Mouse (Mus musculus) limb, embryonic 14.5 days (tissue): ENCODE results near the gene Tmem14c. TPM values are rescaled to one million over a fixed set of nuclear protein-coding genes. Genes with fewer than 3 reads are reported as not detected.

Experiments used
- ATAC-seq: fragments of 200-750 bp; cut with Nextera tagmentation; 2 replicates; pipeline ENCODE4 v1.8.0; 2017; ENCODE audit warnings: low read depth, moderate number of reproducible peaks, moderate TSS enrichment; ENCODE audit not compliant: low FRiP score
- DNase-seq: peaks from one replicate; pipeline ENCODE4 v3.0.0-alpha.2; 2015; ENCODE audit warnings: low spot score
- H3K27ac ChIP-seq: fragments of 300-500 bp; sonication (generic); replicated peaks from 2 replicates; pipeline ENCODE4 v1.5.1; 2014; ENCODE audit warnings: low read depth, mild to moderate bottlenecking, low read length, moderate library complexity, mixed read lengths
- H3K27me3 ChIP-seq: fragments of 300-500 bp; sonication (generic); 2 replicates; pipeline ENCODE4 v1.6.1; 2014; ENCODE audit warnings: low read length, mixed read lengths; ENCODE audit not compliant: control insufficient read depth, insufficient read depth
- H3K36me3 ChIP-seq: fragments of 300-500 bp; sonication (generic); 2 replicates; pipeline ENCODE4 v1.6.1; 2014; ENCODE audit warnings: mild to moderate bottlenecking, low read length, moderate library complexity, mixed read lengths; ENCODE audit not compliant: control insufficient read depth, insufficient read depth
- H3K4me1 ChIP-seq: fragments of 300-500 bp; sonication (generic); 2 replicates; pipeline ENCODE4 v1.6.1; 2014; ENCODE audit warnings: antibody characterized with exemption, low read length, mixed read lengths; ENCODE audit not compliant: control insufficient read depth, insufficient read depth
- H3K4me2 ChIP-seq: fragments of 300-500 bp; sonication (generic); replicated peaks from 2 replicates; pipeline ENCODE4 v1.6.1; 2014; ENCODE audit warnings: low read depth, mild to moderate bottlenecking, low read length, moderate library complexity; ENCODE audit not compliant: severe bottlenecking
- H3K4me3 ChIP-seq: fragments of 300-500 bp; sonication (generic); replicated peaks from 2 replicates; pipeline ENCODE4 v1.5.1; 2014; ENCODE audit warnings: low read length
- H3K9ac ChIP-seq: fragments of 300-500 bp; sonication (generic); 2 replicates; pipeline ENCODE4 v1.6.1; 2014; ENCODE audit warnings: mild to moderate bottlenecking, low read depth, low read length, moderate library complexity; ENCODE audit not compliant: severe bottlenecking
- H3K9me3 ChIP-seq: fragments of 300-500 bp; sonication (generic); 2 replicates; pipeline ENCODE4 v1.6.1; 2016; ENCODE audit warnings: low read length; ENCODE audit not compliant: control insufficient read depth
- POLR2A ChIP-seq: fragments of 200-500 bp; IDR thresholded peaks from 2 replicates; pipeline ENCODE4 v1.8.0; 2012; ENCODE audit warnings: inconsistent platforms, mild to moderate bottlenecking, moderate library complexity, borderline replicate concordance; ENCODE audit not compliant: insufficient read depth, insufficient read length; ENCODE audit errors: extremely low read depth
- WGBS: fragments of 180-500 bp; shearing (Covaris S2); extraction: QIAGEN DNeasy Blood & Tissue Kit; methylation state at CpG from one replicate; pipeline ENCODE4 v1.1.7; 2014; 5-methylcytosine and 5-hydroxymethylcytosine counted together
- polyA plus RNA-seq, 2 experiments: library from polyadenylated mRNA; depleted of rRNA in 1 of 2; stranded (reverse) in 1 of 2; unstranded in 1 of 2; fragments of >200 nt; fragmentation: Nextera tagmentation in 1 of 2; extraction: Ambion mirVana in 1 of 2; gene quantifications; 2 replicates each; pipeline versions ENCODE4 v1.2.1 to v1.2.3; 2012 to 2014

The Tmem14c gene
- polyA plus RNA-seq (2012; rRNA removed) = 110 and 122 TPM in 2 replicates
- polyA plus RNA-seq (2014; fragmentation: Nextera tagmentation; extraction: Ambion mirVana) = 220 and 229 TPM in 2 replicates

GRCm38 (mm10) chr13:41015829-41016634, at the start of gene Tmem14c:
Gene Tmem14c (plus strand): TSS chr13:41016292.
- DNase-seq (peak; percentile 94), ATAC-seq (peak; percentile 99)
- WGBS = 1% methylated on average over 43 of the region's 43 CpGs
- H3K27ac ChIP-seq = peak within 1 kb of the TSS; percentile 77
- TF ChIP-seq POLR2A = peak; percentile 77; the same call in 1 of the 2 replicates
- H3K4me3 ChIP-seq = peak within 1 kb of the TSS; percentile 54
- H3K4me2 ChIP-seq = peak within 1 kb of the TSS; percentile 53
- no peaks in the 10 kb centered on the region for H3K9me3 ChIP-seq
- H3K4me1 ChIP-seq = peaks cover 8% of the 10 kb centered on the region
- H3K27me3 ChIP-seq = no peaks in the 10 kb centered on the region
- peaks cover 42% of the 10 kb centered on the region for H3K36me3 ChIP-seq
- H3K9ac ChIP-seq = peak within 1 kb of the TSS; percentile 74

GRCm38 (mm10) chr13:40967609-40968008, 48.5 kb upstream of the Tmem14c start:
- no peak overlapping the region for H3K4me2 ChIP-seq
- no peaks in the 10 kb centered on the region for H3K9me3 ChIP-seq
- no peaks in the 10 kb centered on the region for H3K36me3 ChIP-seq
- TF ChIP-seq POLR2A = no peak
- H3K27ac ChIP-seq = no peak overlapping the region
- no peaks in the 10 kb centered on the region for H3K4me1 ChIP-seq
- DNase-seq = no peak
- H3K9ac ChIP-seq = no peak overlapping the region
- no peak overlapping the region for H3K4me3 ChIP-seq
- WGBS = 89% methylated on average over 10 of the region's 10 CpGs
- no peaks in the 10 kb centered on the region for H3K27me3 ChIP-seq
- no peak for ATAC-seq

GRCm38 (mm10) chr13:40968564-40968963, 47.5 kb upstream of the Tmem14c start:
- H3K36me3 ChIP-seq = no peaks in the 10 kb centered on the region
- H3K27me3 ChIP-seq = no peaks in the 10 kb centered on the region
- no peak overlapping the region for H3K27ac ChIP-seq
- DNase-seq (no peak), ATAC-seq (no peak)
- WGBS = 76% methylated on average over 5 of the region's 5 CpGs
- H3K4me2 ChIP-seq = no peak overlapping the region
- no peaks in the 10 kb centered on the region for H3K4me1 ChIP-seq
- H3K9ac ChIP-seq = no peak overlapping the region
- no peak for TF ChIP-seq POLR2A
- no peaks in the 10 kb centered on the region for H3K9me3 ChIP-seq
- H3K4me3 ChIP-seq = no peak overlapping the region

GRCm38 (mm10) chr13:40969761-40970390, 46.2 kb upstream of the Tmem14c start:
- Histone ChIP-seq H3K9ac (no peak overlapping the region), H3K36me3 (no peaks in the 10 kb centered on the region), H3K4me2 (no peak overlapping the region), H3K4me1 (no peaks in the 10 kb centered on the region), H3K27me3 (no peaks in the 10 kb centered on the region), H3K27ac (no peak overlapping the region), H3K9me3 (no peaks in the 10 kb centered on the region), H3K4me3 (no peak overlapping the region)
- no peak for ATAC-seq
- 87% methylated on average over 4 of the region's 4 CpGs for WGBS
- no peak for TF ChIP-seq POLR2A
- no peak for DNase-seq

GRCm38 (mm10) chr13:40971261-40971660, 44.8 kb upstream of the Tmem14c start:
- no peak overlapping the region for H3K4me2 ChIP-seq
- ATAC-seq (no peak), DNase-seq (no peak)
- H3K27me3 ChIP-seq = no peaks in the 10 kb centered on the region
- H3K9ac ChIP-seq = no peak overlapping the region
- no peaks in the 10 kb centered on the region for H3K36me3 ChIP-seq
- no peak overlapping the region for H3K27ac ChIP-seq
- no peak for TF ChIP-seq POLR2A
- WGBS = 86% methylated on average over 5 of the region's 5 CpGs
- no peaks in the 10 kb centered on the region for H3K9me3 ChIP-seq
- no peaks in the 10 kb centered on the region for H3K4me1 ChIP-seq
- H3K4me3 ChIP-seq = no peak overlapping the region
